Mouse (Mus musculus) 3134 (cell line): ENCODE data around the gene Btbd35f29.
"Not testable (repeated sequence)": the region's sequence is repeated elsewhere in the genome, so short reads cannot be mapped to it uniquely, and the experiment has no call there.

Source experiments
- DNase-seq: peaks from one replicate; pipeline ENCODE4 v3.0.0-alpha.2; 2011; ENCODE audit warnings: low spot score; ENCODE audit not compliant: insufficient read length; ENCODE audit errors: extremely low read depth

Btbd35f29 gene

DNA sequence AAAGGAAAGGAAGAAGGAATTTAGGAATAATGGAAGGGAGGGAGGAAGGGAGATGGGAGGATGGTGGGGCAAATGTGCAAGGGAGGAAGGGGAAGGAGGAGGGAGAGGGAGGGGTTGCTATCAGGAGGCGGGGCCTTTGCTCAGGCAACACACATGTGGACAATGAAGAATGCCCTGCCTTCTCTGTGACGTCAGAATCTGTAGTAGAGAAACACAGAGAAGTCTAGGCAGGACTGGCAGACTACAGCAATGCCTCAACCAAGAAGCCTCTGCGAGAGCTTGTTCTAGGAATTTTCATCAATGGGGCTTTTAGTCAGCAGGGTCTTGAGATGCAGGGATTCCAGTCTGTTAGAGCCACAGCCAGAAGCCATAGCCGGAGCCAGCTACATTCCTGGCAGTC, at the start of gene Btbd35f29:
TSS of gene Btbd35f29 (plus strand) at position 301 of the 400 bp plus-strand sequence.
- not testable (repeated sequence) for DNase-seq

DNA sequence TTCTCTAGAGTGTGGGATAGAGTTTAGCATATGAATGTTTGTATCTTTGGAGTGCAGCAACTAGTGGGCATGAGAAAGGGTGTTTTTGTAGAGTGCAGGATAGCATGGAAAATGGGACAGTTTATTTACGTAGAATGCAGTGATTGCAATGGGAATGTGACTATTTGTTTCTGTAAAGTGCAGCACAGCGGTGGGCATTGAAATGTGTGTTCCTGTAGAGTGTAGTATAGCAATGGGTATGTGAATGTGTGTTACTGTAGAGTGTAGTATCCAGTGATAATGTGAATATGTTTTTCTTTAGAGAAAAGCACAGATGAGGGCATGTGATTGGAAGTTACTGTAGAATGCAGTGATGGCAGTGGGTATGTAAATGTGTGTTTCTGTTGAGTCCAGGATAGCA, 23.9 kb downstream of the Btbd35f29 start:
- DNase-seq, result not testable (repeated sequence)

DNA sequence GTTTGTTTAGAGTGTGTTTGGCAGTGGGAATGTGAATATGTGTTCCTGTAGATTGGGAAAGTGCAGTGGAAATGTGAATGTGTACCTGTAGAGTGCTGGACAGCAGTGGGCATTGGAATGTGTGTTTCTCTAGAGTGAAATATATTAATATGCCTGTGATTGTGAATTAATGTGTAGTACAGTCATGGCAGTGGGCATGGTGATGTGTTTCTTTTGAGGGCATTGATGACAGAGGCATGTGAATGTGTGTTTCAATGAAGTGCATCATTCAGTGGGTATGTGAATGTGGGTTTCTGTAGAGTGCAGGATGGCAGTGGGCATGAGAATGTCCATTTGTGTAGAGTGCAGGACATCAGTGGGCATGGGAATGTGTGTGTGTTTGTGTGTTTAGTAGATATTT, 27.7 kb downstream of the Btbd35f29 start:
- not testable (repeated sequence) for DNase-seq

DNA sequence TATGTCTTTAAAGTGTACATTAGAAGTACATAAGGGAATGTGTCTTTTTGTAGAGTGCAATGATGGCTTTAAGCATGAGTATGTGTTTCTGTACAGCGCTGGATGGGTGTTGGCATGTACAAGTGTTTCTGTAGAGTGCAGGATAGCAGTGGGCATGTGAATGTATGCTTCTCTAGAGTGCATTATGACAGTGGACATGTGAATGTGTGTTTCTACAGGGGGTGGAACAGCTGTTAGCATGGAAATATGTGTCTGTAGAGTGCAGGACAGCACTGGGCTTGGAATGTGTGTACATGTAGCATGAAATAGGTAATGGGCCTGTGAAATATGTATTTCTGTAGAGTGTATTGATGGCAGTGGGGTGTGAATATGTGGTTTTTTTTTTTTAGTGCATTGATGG, 28.4 kb downstream of the Btbd35f29 start:
- DNase-seq, result not testable (repeated sequence)

DNA sequence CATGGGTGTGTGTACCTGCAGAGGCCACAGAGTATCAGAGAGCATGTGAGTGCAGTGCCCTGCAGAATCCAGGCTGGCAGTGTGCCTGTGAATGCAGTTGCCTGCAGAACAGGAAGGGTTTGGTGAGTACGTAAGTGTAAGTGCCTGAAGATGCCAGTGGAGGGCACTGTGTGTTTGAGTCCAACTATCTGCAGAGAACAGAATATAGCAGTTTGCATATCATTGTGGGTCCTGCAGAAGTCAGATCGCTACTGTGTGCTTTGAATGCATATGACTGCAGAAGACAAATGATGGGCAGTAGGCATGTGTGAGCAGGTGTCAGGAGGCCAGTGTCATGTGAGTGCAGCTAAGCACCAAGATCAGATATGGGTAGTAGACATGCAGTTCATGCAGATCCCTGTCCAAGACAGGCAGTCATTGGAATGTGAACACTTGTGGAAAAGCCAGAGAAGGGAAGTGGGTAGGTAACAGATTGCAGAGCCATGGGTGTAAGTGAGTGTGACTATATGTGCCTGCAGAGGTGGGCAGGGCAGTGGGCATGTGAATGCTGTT, 41.1 kb downstream of the Btbd35f29 start:
- DNase-seq, result not testable (repeated sequence)

DNA sequence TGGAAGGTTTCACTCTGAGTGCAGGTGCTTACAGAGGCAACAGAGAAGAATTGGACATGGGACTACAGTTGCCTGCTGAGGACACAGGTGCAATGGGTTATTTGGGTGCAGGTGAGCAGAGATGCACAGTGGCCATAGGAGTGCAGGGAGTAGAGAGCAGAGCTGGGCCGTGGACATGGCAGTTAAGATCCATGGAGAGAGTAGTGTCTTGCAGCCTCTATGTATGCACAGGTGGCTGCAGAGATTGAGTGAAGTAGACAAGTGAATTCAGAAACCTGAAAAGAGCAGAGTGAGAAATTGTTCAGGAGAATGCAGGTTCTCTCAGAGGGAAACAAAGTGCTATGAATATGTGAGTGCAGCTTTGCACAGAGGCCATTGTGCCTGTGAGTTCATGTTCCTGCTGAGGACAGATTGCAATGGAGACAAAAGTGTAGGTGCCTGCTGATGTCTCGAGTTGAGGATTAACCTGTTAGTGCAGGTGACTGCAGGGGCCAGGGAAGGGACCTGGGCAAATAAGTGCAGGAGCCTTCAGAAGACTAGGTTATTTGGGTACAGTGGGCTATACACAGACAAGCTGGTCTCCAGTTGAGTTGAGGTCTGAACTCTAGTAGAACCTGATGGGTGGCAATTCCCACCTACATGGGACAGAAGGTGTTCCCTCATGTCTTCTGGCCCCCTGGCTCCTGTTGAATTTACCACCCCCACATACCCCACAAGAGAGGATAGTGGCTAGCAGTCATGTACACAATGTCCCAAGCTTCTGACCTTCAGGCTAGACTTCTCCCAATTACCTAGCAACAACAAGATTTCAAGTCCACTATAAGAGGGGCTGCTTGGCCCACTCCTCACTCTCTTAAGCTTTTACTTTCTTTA, 42.2 kb downstream of the Btbd35f29 start:
- not testable (repeated sequence) for DNase-seq

DNA sequence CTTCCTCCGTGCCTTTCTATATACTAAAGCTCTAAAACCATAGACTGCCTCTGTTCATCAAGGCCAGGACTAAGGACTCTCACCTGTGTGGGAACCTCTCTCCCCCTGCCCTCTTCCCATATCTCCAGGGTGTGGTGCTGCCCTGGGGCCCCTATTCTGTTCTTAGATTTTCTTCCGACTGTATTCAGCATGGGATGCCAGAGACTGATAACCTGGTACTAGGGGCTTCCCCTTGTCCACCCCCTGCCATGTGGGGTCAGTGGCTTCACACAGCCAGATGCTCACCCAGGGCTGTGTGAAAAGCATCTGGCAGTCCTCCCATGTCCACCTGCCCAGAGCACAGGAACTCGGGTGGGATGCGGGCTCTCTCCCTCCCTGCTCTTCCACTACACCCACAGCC, 43.1 kb downstream of the Btbd35f29 start:
- not testable (repeated sequence) for DNase-seq

DNA sequence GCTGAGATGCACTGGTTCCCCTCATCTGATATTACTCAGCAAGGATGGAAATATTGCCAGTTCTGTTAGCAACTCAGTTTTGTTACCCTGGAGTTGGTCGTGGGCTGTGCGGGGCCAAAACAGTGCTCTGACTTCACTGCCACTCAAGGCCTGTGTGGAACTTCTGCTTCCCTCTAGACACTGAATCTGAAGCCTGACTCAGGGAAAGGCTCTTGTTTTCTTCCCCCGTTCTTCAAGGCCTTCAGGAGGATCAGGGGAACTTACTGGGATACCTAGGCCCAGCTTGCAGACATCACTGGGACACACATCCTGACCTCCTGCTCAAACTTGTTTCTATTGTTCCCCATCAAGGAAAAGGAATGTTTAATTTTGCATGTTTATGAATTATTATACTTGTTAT, 45.2 kb downstream of the Btbd35f29 start:
- not testable (repeated sequence) for DNase-seq

DNA sequence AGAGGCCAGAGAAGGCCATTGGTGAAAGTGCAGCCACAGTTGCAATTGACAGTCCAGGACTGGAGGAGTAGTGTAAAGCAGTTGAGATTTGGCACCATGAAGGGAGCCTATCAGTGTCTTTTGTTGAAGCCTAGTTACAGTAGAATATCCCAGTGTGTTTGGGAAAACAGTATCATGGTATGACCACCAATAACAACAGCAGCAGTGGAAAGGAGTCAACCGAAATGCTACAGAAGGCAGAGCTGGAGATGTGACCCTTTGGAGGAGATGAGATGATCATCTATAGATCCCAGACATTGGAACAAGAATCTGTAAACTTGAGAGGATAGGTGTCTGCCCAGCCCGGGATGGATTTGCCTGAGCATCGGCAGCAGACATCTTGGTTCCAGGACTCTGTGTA, 47.7 kb downstream of the Btbd35f29 start:
- not testable (repeated sequence) for DNase-seq
